Mouse (Mus musculus) T-cell, adult 2 months (primary cell): ENCODE measurements at regions not wholly inside any gene's neighbourhood (a gene's known extent, or its start where the extent isn't known, plus 50 kb on each side); places are given as distances from the start of the nearest gene placed in this dataset.

Source experiments
- DNase-seq: peaks from one replicate; pipeline ENCODE4 v3.0.0; 2022; ENCODE audit warnings: low spot score

GRCm38 (mm10) chr8:10825192-10825926, 182.9 kb downstream of the Irs2 start:
- DNase-seq: no peak

- DNase-seq: no peak
Observed at GRCm38 (mm10) chr8:10821901-10822300, 186.4 kb downstream of the Irs2 start.

GRCm38 (mm10) chr8:10814499-10814898, 193.8 kb downstream of the Irs2 start:
- DNase-seq: no peak

- DNase-seq: no peak
Observed at GRCm38 (mm10) chr8:10812060-10812670, 196.1 kb downstream of the Irs2 start.

- DNase-seq: no peak
Observed at GRCm38 (mm10) chr8:10807040-10807439, 201.2 kb downstream of the Irs2 start.

GRCm38 (mm10) chr8:10805405-10806151, 202.7 kb downstream of the Irs2 start:
- DNase-seq: no peak

- DNase-seq: no peak
Observed at GRCm38 (mm10) chr8:10804974-10805373, 203.3 kb downstream of the Irs2 start.

- no peak for DNase-seq
Observed at GRCm38 (mm10) chr8:10802003-10802402, 206.3 kb downstream of the Irs2 start.

GRCm38 (mm10) chr8:10801580-10801979, 206.7 kb downstream of the Irs2 start:
- DNase-seq: no peak

GRCm38 (mm10) chr8:10798444-10798843, 209.8 kb downstream of the Irs2 start:
- no peak for DNase-seq

GRCm38 (mm10) chr8:10794367-10795189, 213.7 kb downstream of the Irs2 start:
- DNase-seq: no peak

- DNase-seq: no peak
Observed at GRCm38 (mm10) chr8:10793670-10794366, 214.4 kb downstream of the Irs2 start.

- no peak for DNase-seq
Observed at GRCm38 (mm10) chr8:10788496-10789200, 219.6 kb downstream of the Irs2 start.

GRCm38 (mm10) chr8:10785801-10786200, 222.5 kb downstream of the Irs2 start:
- no peak for DNase-seq

- no peak for DNase-seq
Observed at GRCm38 (mm10) chr8:10785311-10785710, 222.9 kb downstream of the Irs2 start.

- no peak for DNase-seq
Observed at GRCm38 (mm10) chr8:10784481-10784880, 223.8 kb downstream of the Irs2 start.

GRCm38 (mm10) chr8:10781860-10782259, 226.4 kb downstream of the Irs2 start:
- no peak for DNase-seq

GRCm38 (mm10) chr8:10779636-10780035, 228.6 kb downstream of the Irs2 start:
- no peak for DNase-seq

- DNase-seq: no peak
Observed at GRCm38 (mm10) chr8:10775202-10776010, 232.9 kb downstream of the Irs2 start.

GRCm38 (mm10) chr8:10774778-10775177, 233.5 kb downstream of the Irs2 start:
- no peak for DNase-seq
